Mouse (Mus musculus) common myeloid progenitor, adult 5-6 weeks (primary cell): ENCODE measurements around the gene Gamt. TPM values are rescaled to one million over a fixed set of nuclear protein-coding genes. Genes with fewer than 3 reads are reported as not detected.
"Not testable (repeated sequence)": the region's sequence is repeated elsewhere in the genome, so short reads cannot be mapped to it uniquely, and the experiment has no call there.

Experiments used
- ATAC-seq: replicated peaks from 2 replicates; pipeline ENCODE4 v1.8.0; 2016; ENCODE audit warnings: low read depth, mild to moderate bottlenecking, moderate TSS enrichment, inconsistent platforms; ENCODE audit not compliant: poor library complexity, severe bottlenecking
- total RNA-seq: library from RNA; stranded (forward); fragments of 200-1000, 187-1606 nt; gene quantifications from 2 replicates; pipeline ENCODE4 v1.2.3, GENCODE M21; 2017

The Gamt gene
- total RNA-seq, 1 experiment from 2014 or later = 2.9 TPM

- ATAC-seq = no peak
These were observed 21.0 kb downstream of the Gamt start for GRCm38 (mm10) chr10:80239791-80240190.

- ATAC-seq = no peak
These were observed 22.5 kb downstream of the Gamt start for GRCm38 (mm10) chr10:80238306-80238705.

GRCm38 (mm10) chr10:80237020-80237419, 23.8 kb downstream of the Gamt start:
- ATAC-seq = no peak

GRCm38 (mm10) chr10:80236145-80236825, 24.5 kb downstream of the Gamt start:
- no peak for ATAC-seq

- ATAC-seq = no peak
These were observed 32.7 kb downstream of the Gamt start for GRCm38 (mm10) chr10:80227877-80228775.

GRCm38 (mm10) chr10:80227166-80227539, 33.7 kb downstream of the Gamt start:
- no peak for ATAC-seq

- peak; percentile 99 for ATAC-seq
These were observed 34.2 kb downstream of the Gamt start, which contains the start of gene Mum1 for GRCm38 (mm10) chr10:80226416-80227165. Mum1 (plus strand) TSS chr10:80226434.

GRCm38 (mm10) chr10:80226071-80226415, 34.8 kb downstream of the Gamt start:
- ATAC-seq = no peak

- not testable (repeated sequence) for ATAC-seq
These were observed 37.7 kb downstream of the Gamt start for GRCm38 (mm10) chr10:80223137-80223536.

- ATAC-seq = no peak
These were observed 40.1 kb downstream of the Gamt start for GRCm38 (mm10) chr10:80220676-80221075.

- ATAC-seq = 0 out of 2 replicates have a peak, but pooled peaks have one; percentile 32
These were observed 45.6 kb downstream of the Gamt start for GRCm38 (mm10) chr10:80215048-80215772.

GRCm38 (mm10) chr10:80211547-80212103, 49.2 kb downstream of the Gamt start:
- ATAC-seq = not testable (repeated sequence)

- no peak for ATAC-seq
These were observed 51.9 kb downstream of the Gamt start for GRCm38 (mm10) chr10:80208841-80209371.

- ATAC-seq = no peak
These were observed 52.6 kb downstream of the Gamt start for GRCm38 (mm10) chr10:80208248-80208647.

Other genes starting within 250 kb of the Gamt start
- 85.6 and 106 TPM in 2 replicates for gene Arhgap45, start 244.4 kb downstream of the Gamt start, total RNA-seq
- gene Polr2e, start 221.2 kb downstream of the Gamt start, total RNA-seq = 145 and 146 TPM in 2 replicates
- 451 and 481 TPM in 2 replicates for gene Gpx4, start 213.8 kb downstream of the Gamt start, total RNA-seq
- 16.2 and 22.3 TPM in 2 replicates for gene Sbno2, start 155.4 kb downstream of the Gamt start, total RNA-seq
- 102 and 139 TPM in 2 replicates for gene Stk11, start 145.2 kb downstream of the Gamt start, total RNA-seq
- 52.3 and 60.0 TPM in 2 replicates for gene Atp5d, start 122.4 kb downstream of the Gamt start, total RNA-seq
- 0.41 and 0.73 TPM in 2 replicates for gene Cbarp, start 120.2 kb downstream of the Gamt start, total RNA-seq
- 15.8 and 18.4 TPM in 2 replicates for gene Midn, start 112.7 kb downstream of the Gamt start, total RNA-seq
- 60.0 and 65.6 TPM in 2 replicates for gene Cirbp, start 95.0 kb downstream of the Gamt start, total RNA-seq
- gene 1600002K03Rik, start 88.1 kb downstream of the Gamt start, total RNA-seq = 7.8 and 15.6 TPM in 2 replicates
- not detected in 2 replicates for gene Efna2, start 81.5 kb downstream of the Gamt start, total RNA-seq
- 38.9 and 41.9 TPM in 2 replicates for gene Mum1, start 34.6 kb downstream of the Gamt start, total RNA-seq
- gene Ndufs7, start 11.9 kb downstream of the Gamt start, total RNA-seq = 101 and 121 TPM in 2 replicates
- gene Dazap1, start 474 bp upstream of the Gamt start, total RNA-seq = 188 and 242 TPM in 2 replicates
- gene Rps15, start 31.4 kb upstream of the Gamt start, total RNA-seq = 3,325 and 3,530 TPM in 2 replicates
- 0.05 and 0.10 TPM in 2 replicates for gene Apc2, start 35.0 kb upstream of the Gamt start, total RNA-seq
- 15.8 and 19.8 TPM in 2 replicates for gene 2310011J03Rik, start 59.5 kb upstream of the Gamt start, total RNA-seq
- 2.7 and 5.9 TPM in 2 replicates for gene Pcsk4, start 68.5 kb upstream of the Gamt start, total RNA-seq
- 2.9 and 3.6 TPM in 2 replicates for gene Reep6, start 68.9 kb upstream of the Gamt start, total RNA-seq
- gene Adamtsl5, start 87.4 kb upstream of the Gamt start, total RNA-seq = 0.10 and 0.64 TPM in 2 replicates
- gene Plk5, start 95.4 kb upstream of the Gamt start, total RNA-seq = 0.55 TPM in 1 of 2 replicates, not detected in the other
- gene Mex3d, start 126.6 kb upstream of the Gamt start, total RNA-seq = 9.5 and 14.3 TPM in 2 replicates
- 76.2 and 113 TPM in 2 replicates for gene Mbd3, start 138.5 kb upstream of the Gamt start, total RNA-seq
- gene Uqcr11, start 145.8 kb upstream of the Gamt start, total RNA-seq = 141 and 186 TPM in 2 replicates
- gene Tcf3, start 172.6 kb upstream of the Gamt start, total RNA-seq = 67.2 and 80.0 TPM in 2 replicates
- not detected in 2 replicates for gene Onecut3, start 233.8 kb upstream of the Gamt start, total RNA-seq